Mouse (Mus musculus): Measurements from ENCODE around the gene Psmd14. TPM values are rescaled to one million over a fixed set of nuclear protein-coding genes. Genes with fewer than 3 reads are reported as not detected.

The Psmd14 gene
- total and polyA plus RNA-seq, 2 experiments from 2014 or later, result 182 to 243 TPM

GRCm38 (mm10) chr2:61734175-61734574 lies 22.7 kb downstream of the Psmd14 start:
- ATAC-seq, result no peak
- no peaks in the 10 kb centered on the region for H3K9me3 ChIP-seq (ENCODE audit: low read length)
- TF ChIP-seq CTCF (IDR thresholded peaks at IDR 0.05; ENCODE audit: low read depth), result no peak
- H3K4me1 ChIP-seq (ENCODE audit: insufficient read depth), result no peaks in the 10 kb centered on the region
- no peak overlapping the region for H3K4me2 ChIP-seq (ENCODE audit: low read depth)
- H3K36me3 ChIP-seq (ENCODE audit: insufficient read depth), result no peaks in the 10 kb centered on the region
- H3K27ac ChIP-seq (ENCODE audit: low read depth, low read length), result no peak overlapping the region
- 82% methylated on average over 1 of the region's 1 CpGs for WGBS
- no peak overlapping the region for H3K4me3 ChIP-seq (ENCODE audit: low read depth, low read length)
- H3K27me3 ChIP-seq (ENCODE audit: insufficient read depth, low read length), result no peaks in the 10 kb centered on the region
- no peak overlapping the region for H3K9ac ChIP-seq
- no peak for DNase-seq

GRCm38 (mm10) chr2:61746051-61746450 lies 34.6 kb downstream of the Psmd14 start:
- no peaks in the 10 kb centered on the region for H3K9me3 ChIP-seq (ENCODE audit: low read length)
- no peaks in the 10 kb centered on the region for H3K27me3 ChIP-seq (ENCODE audit: insufficient read depth, low read length)
- no peak overlapping the region for H3K27ac ChIP-seq (ENCODE audit: low read depth, low read length)
- no peaks in the 10 kb centered on the region for H3K4me1 ChIP-seq (ENCODE audit: insufficient read depth)
- no peak overlapping the region for H3K4me3 ChIP-seq (ENCODE audit: low read depth, low read length)
- H3K4me2 ChIP-seq (ENCODE audit: low read depth), result no peak overlapping the region
- ATAC-seq (no peak), DNase-seq (no peak)
- WGBS, result 31% methylated on average over 1 of the region's 1 CpGs
- no peak overlapping the region for H3K9ac ChIP-seq
- no peaks in the 10 kb centered on the region for H3K36me3 ChIP-seq (ENCODE audit: insufficient read depth)
- TF ChIP-seq CTCF (IDR thresholded peaks at IDR 0.05; ENCODE audit: low read depth), result no peak

GRCm38 (mm10) chr2:61746580-61746979 lies 35.1 kb downstream of the Psmd14 start:
- no peak for DNase-seq
- no peak for ATAC-seq
- H3K4me3 ChIP-seq (ENCODE audit: low read depth, low read length), result no peak overlapping the region
- no peak overlapping the region for H3K27ac ChIP-seq (ENCODE audit: low read depth, low read length)
- H3K9ac ChIP-seq, result no peak overlapping the region
- H3K4me2 ChIP-seq (ENCODE audit: low read depth), result no peak overlapping the region
- no peaks in the 10 kb centered on the region for H3K9me3 ChIP-seq (ENCODE audit: low read length)
- no peak for TF ChIP-seq CTCF (IDR thresholded peaks at IDR 0.05; ENCODE audit: low read depth)
- WGBS, result 70% methylated on average over 2 of the region's 2 CpGs
- no peaks in the 10 kb centered on the region for H3K4me1 ChIP-seq (ENCODE audit: insufficient read depth)
- H3K36me3 ChIP-seq (ENCODE audit: insufficient read depth), result no peaks in the 10 kb centered on the region
- H3K27me3 ChIP-seq (ENCODE audit: insufficient read depth, low read length), result no peaks in the 10 kb centered on the region

- Histone ChIP-seq H3K27me3 (ENCODE audit: insufficient read depth, low read length) (no peaks in the 10 kb centered on the region), H3K36me3 (ENCODE audit: insufficient read depth) (no peaks in the 10 kb centered on the region), H3K27ac (ENCODE audit: low read depth, low read length) (no peak overlapping the region), H3K9me3 (ENCODE audit: low read length) (no peaks in the 10 kb centered on the region), H3K9ac (no peak overlapping the region), H3K4me2 (ENCODE audit: low read depth) (no peak overlapping the region), H3K4me3 (ENCODE audit: low read depth, low read length) (no peak overlapping the region), H3K4me1 (ENCODE audit: insufficient read depth) (no peaks in the 10 kb centered on the region)
- no peak for TF ChIP-seq CTCF (IDR thresholded peaks at IDR 0.05; ENCODE audit: low read depth)
- 43% methylated on average over 2 of the region's 2 CpGs for WGBS
- peak; percentile 84 for ATAC-seq
- no peak for DNase-seq
Observed at GRCm38 (mm10) chr2:61747411-61747810, 35.9 kb downstream of the Psmd14 start.

GRCm38 (mm10) chr2:61750702-61751101 lies 39.2 kb downstream of the Psmd14 start:
- no peaks in the 10 kb centered on the region for H3K9me3 ChIP-seq (ENCODE audit: low read length)
- no peaks in the 10 kb centered on the region for H3K36me3 ChIP-seq (ENCODE audit: insufficient read depth)
- no peak overlapping the region for H3K9ac ChIP-seq
- no peak overlapping the region for H3K27ac ChIP-seq (ENCODE audit: low read depth, low read length)
- DNase-seq (no peak), ATAC-seq (no peak)
- WGBS, result 54% methylated on average over 1 of the region's 1 CpGs
- TF ChIP-seq CTCF (IDR thresholded peaks at IDR 0.05; ENCODE audit: low read depth), result no peak
- H3K4me2 ChIP-seq (ENCODE audit: low read depth), result no peak overlapping the region
- H3K27me3 ChIP-seq (ENCODE audit: insufficient read depth, low read length), result no peaks in the 10 kb centered on the region
- no peak overlapping the region for H3K4me3 ChIP-seq (ENCODE audit: low read depth, low read length)
- no peaks in the 10 kb centered on the region for H3K4me1 ChIP-seq (ENCODE audit: insufficient read depth)

GRCm38 (mm10) chr2:61751286-61751685 lies 39.8 kb downstream of the Psmd14 start:
- H3K4me3 ChIP-seq (ENCODE audit: low read depth, low read length), result no peak overlapping the region
- 35% methylated on average over 2 of the region's 2 CpGs for WGBS
- H3K9ac ChIP-seq, result no peak overlapping the region
- H3K9me3 ChIP-seq (ENCODE audit: low read length), result no peaks in the 10 kb centered on the region
- no peaks in the 10 kb centered on the region for H3K4me1 ChIP-seq (ENCODE audit: insufficient read depth)
- H3K27ac ChIP-seq (ENCODE audit: low read depth, low read length), result no peak overlapping the region
- TF ChIP-seq CTCF (IDR thresholded peaks at IDR 0.05; ENCODE audit: low read depth), result no peak
- no peak overlapping the region for H3K4me2 ChIP-seq (ENCODE audit: low read depth)
- no peaks in the 10 kb centered on the region for H3K27me3 ChIP-seq (ENCODE audit: insufficient read depth, low read length)
- ATAC-seq (no peak), DNase-seq (no peak)
- no peaks in the 10 kb centered on the region for H3K36me3 ChIP-seq (ENCODE audit: insufficient read depth)

GRCm38 (mm10) chr2:61752362-61752761 lies 40.9 kb downstream of the Psmd14 start:
- Histone ChIP-seq H3K36me3 (ENCODE audit: insufficient read depth) (no peaks in the 10 kb centered on the region), H3K4me1 (ENCODE audit: insufficient read depth) (no peaks in the 10 kb centered on the region), H3K4me3 (ENCODE audit: low read depth, low read length) (no peak overlapping the region), H3K9ac (no peak overlapping the region), H3K9me3 (ENCODE audit: low read length) (no peaks in the 10 kb centered on the region), H3K4me2 (ENCODE audit: low read depth) (no peak overlapping the region), H3K27me3 (ENCODE audit: insufficient read depth, low read length) (no peaks in the 10 kb centered on the region), H3K27ac (ENCODE audit: low read depth, low read length) (no peak overlapping the region)
- no peak for ATAC-seq
- DNase-seq, result no peak
- no peak for TF ChIP-seq CTCF (IDR thresholded peaks at IDR 0.05; ENCODE audit: low read depth)

- no peak overlapping the region for H3K9ac ChIP-seq
- H3K9me3 ChIP-seq (ENCODE audit: low read length), result no peaks in the 10 kb centered on the region
- H3K27me3 ChIP-seq (ENCODE audit: insufficient read depth, low read length), result no peaks in the 10 kb centered on the region
- no peak for DNase-seq
- H3K4me1 ChIP-seq (ENCODE audit: insufficient read depth), result no peaks in the 10 kb centered on the region
- no peak overlapping the region for H3K4me3 ChIP-seq (ENCODE audit: low read depth, low read length)
- no peak overlapping the region for H3K27ac ChIP-seq (ENCODE audit: low read depth, low read length)
- no peaks in the 10 kb centered on the region for H3K36me3 ChIP-seq (ENCODE audit: insufficient read depth)
- no peak for TF ChIP-seq CTCF (IDR thresholded peaks at IDR 0.05; ENCODE audit: low read depth)
- H3K4me2 ChIP-seq (ENCODE audit: low read depth), result no peak overlapping the region
- ATAC-seq, result no peak
Observed at GRCm38 (mm10) chr2:61754989-61755388, 43.5 kb downstream of the Psmd14 start.
